Mouse (Mus musculus) right cerebral cortex, postnatal 10 days (tissue): ENCODE results near the gene Fli1.

Experiments used
- DNase-seq, 2 experiments: peaks; one replicate each; pipeline ENCODE4 v3.0.0; 2021; ENCODE audit warnings: low spot score in 2 of 2

Gene Fli1

DNA sequence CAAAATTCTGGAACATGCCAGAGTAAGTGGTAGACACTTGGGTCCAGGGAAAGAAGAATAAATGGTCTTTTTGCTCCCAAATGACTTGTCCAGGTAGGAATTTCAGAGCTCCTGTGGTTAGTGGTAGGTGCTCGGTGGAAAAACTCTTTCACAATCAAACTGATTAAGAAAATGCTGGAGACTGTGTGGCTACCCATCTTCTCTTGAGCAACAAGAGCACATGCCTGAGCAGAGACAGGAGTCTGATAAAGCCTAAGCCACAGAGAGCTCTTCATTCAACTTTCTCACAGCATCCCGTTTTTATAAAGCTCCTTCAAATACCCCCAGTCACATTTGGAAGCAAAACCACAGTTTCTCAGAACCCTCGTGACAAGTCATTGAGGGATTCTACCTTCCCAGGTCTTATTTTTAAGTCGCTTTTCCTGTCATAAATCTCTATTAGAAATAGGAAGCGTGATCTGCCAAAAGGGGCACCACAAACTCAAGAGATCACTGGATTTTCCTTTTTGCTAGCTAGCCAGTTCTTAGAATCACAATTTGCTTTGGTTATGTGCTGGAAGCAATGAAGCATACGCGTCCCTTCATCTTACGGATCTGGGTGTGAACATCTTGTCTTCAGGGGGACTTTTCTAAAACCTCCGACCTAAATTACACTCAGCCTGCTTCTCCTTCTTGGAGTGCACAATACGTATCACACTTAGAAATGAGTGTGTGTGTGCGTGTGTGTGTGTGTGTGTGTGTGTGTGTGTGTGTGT, 40.2 kb downstream of the Fli1 start:
- DNase-seq: no peak

- DNase-seq: peak; percentile 61 to 62
These were observed 41.8 kb downstream of the Fli1 start for GRCm38 (mm10) chr9:32500886-32501285.

GRCm38 (mm10) chr9:32500063-32500462, 42.6 kb downstream of the Fli1 start:
- DNase-seq: no peak

- no peak for DNase-seq
These were observed 43.2 kb downstream of the Fli1 start for GRCm38 (mm10) chr9:32499469-32499868.

GRCm38 (mm10) chr9:32495643-32495997, 47.0 kb downstream of the Fli1 start:
- DNase-seq: no peak

GRCm38 (mm10) chr9:32494891-32495642, 47.6 kb downstream of the Fli1 start:
- no peak for DNase-seq

DNA sequence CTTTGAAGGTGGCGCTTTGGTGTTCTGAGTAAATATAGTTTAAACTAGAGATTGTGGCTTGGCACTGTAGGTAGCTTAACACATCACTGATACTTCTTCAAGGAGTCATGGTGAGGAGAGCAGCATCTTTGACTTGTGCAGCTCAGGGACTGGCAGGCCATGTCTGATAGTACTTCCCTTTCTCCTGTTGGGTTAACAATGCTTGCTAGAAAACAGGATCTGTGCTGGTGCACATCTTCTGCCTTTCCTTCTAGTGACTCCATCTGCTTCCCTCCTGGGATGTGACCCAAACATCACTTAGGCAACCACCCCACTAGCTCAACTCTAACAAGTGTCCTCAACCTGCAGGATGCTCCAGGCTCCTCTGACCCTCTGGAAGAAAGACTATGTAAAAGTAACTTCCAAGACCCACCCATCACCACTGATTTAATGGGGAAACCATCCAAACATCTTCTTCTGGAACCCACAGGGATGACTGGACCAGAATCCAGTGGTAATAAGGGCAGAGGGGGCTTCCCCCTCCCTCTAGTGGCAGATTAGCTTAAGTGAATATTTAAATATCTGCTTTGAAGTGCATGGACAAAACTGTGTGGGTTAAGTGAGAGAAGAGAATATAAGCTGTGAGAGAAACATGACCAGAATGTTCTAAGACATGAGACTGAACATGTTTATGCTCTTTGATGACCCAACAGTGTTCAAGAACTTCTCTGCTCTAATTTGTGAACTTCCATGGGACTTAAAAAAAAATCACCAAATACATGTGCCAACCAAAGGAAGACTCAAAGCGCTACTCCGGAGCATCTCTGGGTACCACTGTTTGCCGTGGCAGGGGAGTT, 48.9 kb downstream of the Fli1 start:
- no peak for DNase-seq

DNA sequence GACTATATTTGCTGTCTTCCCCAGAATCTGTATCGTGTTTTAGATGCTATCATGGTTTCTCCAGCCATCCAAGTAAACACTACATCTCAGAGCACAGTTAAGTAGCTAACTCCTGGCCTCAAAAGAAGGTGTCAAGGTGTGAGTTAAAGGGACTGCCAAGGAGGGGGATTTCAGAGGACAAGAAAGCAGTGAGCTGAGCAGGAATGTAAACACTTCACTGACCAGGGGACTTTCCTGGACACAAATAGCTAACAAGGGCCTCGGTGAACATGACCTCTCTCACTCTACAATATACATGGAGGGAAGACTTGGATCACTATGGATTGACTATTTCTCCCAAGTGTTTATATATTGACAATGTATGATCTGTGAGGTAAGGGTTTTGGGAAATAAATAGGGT, 49.9 kb downstream of the Fli1 start:
- DNase-seq: no peak

- peak in 1 of 2 experiments; percentile 55 for DNase-seq
These were observed 51.2 kb downstream of the Fli1 start for GRCm38 (mm10) chr9:32491484-32491883.

- DNase-seq: no peak
These were observed 52.8 kb downstream of the Fli1 start for GRCm38 (mm10) chr9:32489794-32490358.

GRCm38 (mm10) chr9:32489315-32489714, 53.3 kb downstream of the Fli1 start:
- no peak for DNase-seq

- no peak for DNase-seq
These were observed 54.0 kb downstream of the Fli1 start for GRCm38 (mm10) chr9:32488627-32489026.

DNA sequence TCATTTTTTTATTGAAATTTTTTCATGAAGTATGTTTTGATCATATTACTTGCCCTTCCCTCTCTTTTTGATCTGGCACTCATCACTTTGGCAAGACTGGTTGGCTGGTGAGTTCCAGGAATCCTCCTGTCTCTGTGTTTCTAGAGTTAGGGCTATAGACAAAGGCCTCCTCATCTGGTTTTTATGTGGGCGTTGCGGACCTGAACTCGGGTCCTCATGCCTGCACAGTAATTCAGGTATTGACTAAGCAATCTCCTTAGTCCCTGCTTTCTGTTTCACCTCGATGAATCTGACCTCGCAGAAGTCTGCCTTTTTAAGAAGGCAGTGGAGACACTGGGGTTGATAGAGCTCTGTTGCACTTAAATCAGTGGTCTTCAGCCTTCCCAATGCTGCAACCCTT, 54.8 kb downstream of the Fli1 start:
- no peak for DNase-seq

- DNase-seq: no peak
These were observed 55.3 kb downstream of the Fli1 start for GRCm38 (mm10) chr9:32487401-32487800.

GRCm38 (mm10) chr9:32480418-32480817, 62.2 kb downstream of the Fli1 start:
- DNase-seq: no peak

- DNase-seq: no peak
These were observed 63.9 kb downstream of the Fli1 start for GRCm38 (mm10) chr9:32478799-32479198.

DNA sequence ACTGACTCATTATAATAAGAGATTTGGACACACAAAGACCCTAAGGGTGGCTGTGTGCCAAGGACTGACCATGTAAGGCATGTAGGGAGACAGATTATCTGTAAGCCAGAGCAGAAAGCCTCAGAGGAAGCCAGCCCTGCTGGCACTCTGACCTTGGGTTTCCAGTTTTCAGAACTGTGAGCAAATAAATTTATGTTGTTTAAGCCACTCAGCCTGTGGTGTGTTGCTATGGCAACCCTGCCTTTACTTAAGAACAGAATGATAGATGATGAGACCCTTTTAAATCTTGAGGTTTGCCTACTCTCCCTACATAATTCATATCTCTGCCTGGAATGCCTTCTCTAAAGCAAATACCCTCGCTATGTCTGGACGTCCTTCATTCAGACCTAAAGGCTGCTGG, 64.6 kb downstream of the Fli1 start:
- peak in 1 of 2 experiments; percentile 39 for DNase-seq

GRCm38 (mm10) chr9:32476604-32477003, 66.1 kb downstream of the Fli1 start:
- no peak for DNase-seq

- DNase-seq: no peak
These were observed 67.9 kb downstream of the Fli1 start for GRCm38 (mm10) chr9:32474621-32475390.

DNA sequence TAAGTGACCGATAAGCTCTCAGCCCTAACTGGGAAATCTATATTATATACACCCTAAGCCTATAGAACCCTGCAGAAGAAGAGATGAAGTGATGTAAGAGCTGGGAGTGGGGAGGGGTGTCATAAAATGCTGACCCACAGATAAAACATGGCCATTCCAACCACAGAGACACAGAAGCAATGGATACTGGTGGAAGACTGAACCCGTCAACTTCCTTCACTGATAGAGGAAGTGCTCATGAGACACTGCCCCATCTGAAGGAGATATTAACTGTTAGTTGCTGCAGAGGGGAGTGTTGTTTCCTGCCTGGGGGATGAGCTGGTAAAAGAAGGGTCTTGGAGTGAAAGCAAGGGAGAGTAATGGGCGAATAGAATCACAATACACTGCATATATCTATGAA, 70.3 kb downstream of the Fli1 start:
- DNase-seq: no peak

DNA sequence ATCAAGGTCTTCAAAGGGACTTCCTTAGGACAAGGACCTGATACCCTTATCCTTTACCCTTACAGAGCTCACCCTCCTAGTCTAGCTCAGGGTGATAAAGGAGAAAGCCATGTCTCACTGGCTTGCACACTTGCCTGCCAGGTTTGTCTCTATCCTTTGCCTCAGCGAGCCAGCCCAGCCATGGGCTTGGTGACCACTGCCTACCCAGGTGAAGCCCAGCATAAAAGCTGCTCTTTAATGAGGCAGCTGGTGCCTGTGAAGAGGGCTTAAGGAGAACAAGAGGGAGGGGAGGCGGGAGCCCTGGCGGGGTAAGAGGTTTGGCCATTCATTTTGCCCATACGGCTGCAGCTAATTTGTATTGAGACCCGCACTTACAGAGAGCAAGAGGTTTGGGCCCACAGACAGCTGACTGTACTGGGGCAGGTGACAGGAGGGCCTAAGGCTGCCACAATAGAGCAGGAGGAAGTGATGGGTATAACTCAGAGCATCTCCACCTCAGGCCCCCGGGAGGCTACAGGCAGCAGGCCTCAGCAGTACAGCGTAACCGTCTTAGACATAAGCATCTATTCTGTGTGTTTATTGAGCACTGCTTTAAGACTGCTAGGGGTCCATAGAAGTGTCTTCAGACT, 73.4 kb downstream of the Fli1 start:
- DNase-seq: no peak
